Mouse (Mus musculus) retina, postnatal 1 day (tissue): ENCODE results near the gene D830030K20Rik.
"Not testable (repeated sequence)": the region's sequence is repeated elsewhere in the genome, so short reads cannot be mapped to it uniquely, and the experiment has no call there.

Experiments
- DNase-seq: peaks from one replicate; pipeline ENCODE4 v3.0.0-alpha.2; 2012

D830030K20Rik gene

GRCm38 (mm10) chr14:3208272-3209152 lies at the start of gene D830030K20Rik:
TSS of gene D830030K20Rik (plus strand) at chr14:3208488.
- peak; percentile 19 for DNase-seq

DNA sequence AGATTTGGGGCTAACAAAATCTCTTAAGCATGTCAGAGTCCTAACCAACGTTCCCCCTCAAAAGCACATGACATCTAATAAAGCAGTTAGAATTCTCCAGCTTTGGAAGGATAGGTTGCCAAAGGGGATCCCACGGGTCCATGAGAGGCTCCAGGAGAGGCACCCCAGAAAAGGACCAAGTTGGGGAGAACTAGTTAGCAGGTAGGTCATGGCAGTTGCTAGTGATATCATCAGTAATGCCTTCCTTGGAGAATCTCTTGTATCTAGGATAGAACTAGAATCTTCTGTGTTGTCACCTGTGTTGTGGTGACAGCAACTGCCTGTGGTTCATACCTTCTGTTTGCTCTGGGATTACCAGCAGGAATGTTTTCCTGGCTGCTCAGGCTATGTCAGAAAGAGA lies 20.3 kb upstream of the D830030K20Rik start, which contains the start of gene Gm5795:
Gene Gm5795 (plus strand): TSS at position 301 of the 400 bp plus-strand sequence.
- DNase-seq, result not testable (repeated sequence)

GRCm38 (mm10) chr14:3209367-3209766 lies 1.1 kb downstream of the D830030K20Rik start:
- peak; percentile 40 for DNase-seq

DNA sequence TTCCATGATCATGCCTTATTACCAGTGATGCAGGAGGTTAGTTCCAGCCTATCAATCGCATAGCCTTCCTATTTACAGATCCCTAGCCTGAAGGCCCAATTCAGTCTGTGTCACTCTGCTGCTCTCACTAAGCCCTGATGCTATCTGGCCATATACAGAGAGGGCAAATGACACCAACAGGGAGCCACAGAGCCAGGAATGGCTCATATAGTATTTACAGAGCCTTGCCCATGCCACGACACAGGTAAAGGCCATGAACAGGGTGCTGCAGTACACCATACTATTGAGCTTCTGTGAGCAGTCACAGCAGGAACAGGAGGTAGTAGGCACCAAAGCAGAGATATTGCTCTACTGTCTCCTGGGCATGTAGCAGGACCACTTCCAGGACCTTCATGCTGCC lies 54.2 kb downstream of the D830030K20Rik start:
- not testable (repeated sequence) for DNase-seq
